Mouse (Mus musculus) neural tube, embryonic 13.5 days (tissue): ENCODE results near the gene Zbtb34. TPM values are rescaled to one million over a fixed set of nuclear protein-coding genes. Genes with fewer than 3 reads are reported as not detected.

Experiments
- ATAC-seq: fragments of 200-750 bp; cut with Nextera tagmentation; 2 replicates; pipeline ENCODE4 v1.8.0; 2017; ENCODE audit warnings: low read depth, mild to moderate bottlenecking, moderate TSS enrichment, moderate library complexity
- H3K27ac ChIP-seq: fragments of 300-500 bp; sonication (generic); replicated peaks from 2 replicates; pipeline ENCODE4 v1.5.1; 2015; ENCODE audit warnings: moderate library complexity, mild to moderate bottlenecking, inconsistent platforms
- H3K27me3 ChIP-seq: fragments of 300-500 bp; sonication (generic); 2 replicates; pipeline ENCODE4 v1.6.1; 2015; ENCODE audit warnings: mild to moderate bottlenecking, inconsistent platforms
- H3K36me3 ChIP-seq: fragments of 300-500 bp; sonication (generic); 2 replicates; pipeline ENCODE4 v1.6.1; 2015; ENCODE audit warnings: mild to moderate bottlenecking, inconsistent platforms
- H3K4me1 ChIP-seq: fragments of 300-500 bp; sonication (generic); replicated peaks from 2 replicates; pipeline ENCODE4 v1.6.1; 2015; ENCODE audit warnings: inconsistent platforms
- H3K4me2 ChIP-seq: fragments of 300-500 bp; sonication (generic); 2 replicates; pipeline ENCODE4 v1.6.1; 2015; ENCODE audit warnings: inconsistent platforms, mild to moderate bottlenecking, moderate library complexity
- H3K4me3 ChIP-seq: fragments of 300-500 bp; sonication (generic); 2 replicates; pipeline ENCODE4 v1.5.1; 2015; ENCODE audit warnings: mild to moderate bottlenecking, inconsistent platforms
- H3K9ac ChIP-seq: fragments of 300-500 bp; sonication (generic); 2 replicates; pipeline ENCODE4 v1.6.1; 2015; ENCODE audit warnings: moderate library complexity, mild to moderate bottlenecking, inconsistent platforms
- H3K9me3 ChIP-seq: fragments of 300-500 bp; sonication (generic); 2 replicates; pipeline ENCODE4 v1.6.1; 2016; ENCODE audit warnings: inconsistent platforms
- WGBS: fragments of 180-500 bp; shearing (Covaris S2); methylation state at CpG from one replicate; pipeline ENCODE4 v1.1.7; 2015; 5-methylcytosine and 5-hydroxymethylcytosine counted together
- polyA plus RNA-seq: library from polyadenylated mRNA; unstranded; fragments of >200 nt; fragmentation: Nextera tagmentation; extraction: Ambion mirVana; gene quantifications from 2 replicates; pipeline ENCODE4 v1.2.1, GENCODE M21; 2015

The Zbtb34 gene
- polyA plus RNA-seq, 1 experiment from 2014 or later: 7.3 TPM

DNA sequence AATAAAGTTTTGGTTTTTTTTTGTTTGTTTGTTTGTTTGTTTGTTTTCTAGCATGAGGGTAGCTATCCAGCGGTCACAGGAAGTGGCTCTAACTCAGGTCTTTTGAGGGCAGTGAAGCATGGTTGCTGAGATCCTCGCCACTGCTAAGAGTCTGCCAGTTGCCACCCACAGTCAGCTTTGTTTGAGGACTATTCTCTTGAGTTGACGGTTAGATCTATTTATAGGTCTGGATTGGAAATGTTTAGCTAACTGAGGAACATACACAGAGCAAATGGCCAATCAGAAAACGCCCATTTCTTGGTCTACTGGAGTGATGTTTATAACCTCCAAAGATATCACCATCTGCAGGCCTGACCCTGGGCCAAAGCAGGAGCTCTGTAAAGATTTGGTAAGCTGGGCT, 11.6 kb upstream of the Zbtb34 start:
- no peaks in the 10 kb centered on the region; the same call in 1 of the 2 replicates for H3K36me3 ChIP-seq
- no peak overlapping the region for H3K9ac ChIP-seq
- H3K4me2 ChIP-seq: no peak overlapping the region
- no peak overlapping the region for H3K27ac ChIP-seq
- 61% methylated on average over 4 of the region's 4 CpGs for WGBS
- peaks cover 3% of the 10 kb centered on the region; the same call in 1 of the 2 replicates for H3K27me3 ChIP-seq
- H3K4me3 ChIP-seq: no peak overlapping the region
- no peak for ATAC-seq
- peaks cover 43% of the 10 kb centered on the region for H3K4me1 ChIP-seq
- no peaks in the 10 kb centered on the region for H3K9me3 ChIP-seq

- H3K27me3 ChIP-seq: peaks cover 3% of the 10 kb centered on the region; the same call in 1 of the 2 replicates
- no peak for ATAC-seq
- H3K4me3 ChIP-seq: no peak overlapping the region
- 29% methylated on average over 4 of the region's 4 CpGs for WGBS
- H3K36me3 ChIP-seq: no peaks in the 10 kb centered on the region
- peaks cover 48% of the 10 kb centered on the region for H3K4me1 ChIP-seq
- no peaks in the 10 kb centered on the region for H3K9me3 ChIP-seq
- H3K9ac ChIP-seq: no peak overlapping the region
- no peak overlapping the region for H3K27ac ChIP-seq
- H3K4me2 ChIP-seq: no peak overlapping the region
Observed at GRCm38 (mm10) chr2:33440893-33441292, 9.8 kb upstream of the Zbtb34 start.

- Histone ChIP-seq H3K27ac (no peak overlapping the region), H3K4me2 (no peak overlapping the region), H3K4me1 (peaks cover 56% of the 10 kb centered on the region), H3K36me3 (no peaks in the 10 kb centered on the region), H3K9ac (no peak overlapping the region), H3K4me3 (no peak overlapping the region), H3K27me3 (peaks cover 3% of the 10 kb centered on the region; the same call in 1 of the 2 replicates), H3K9me3 (no peaks in the 10 kb centered on the region)
- 31% methylated on average over 9 of the region's 9 CpGs for WGBS
- no peak for ATAC-seq
Observed at GRCm38 (mm10) chr2:33439980-33440670, 9.0 kb upstream of the Zbtb34 start.

DNA sequence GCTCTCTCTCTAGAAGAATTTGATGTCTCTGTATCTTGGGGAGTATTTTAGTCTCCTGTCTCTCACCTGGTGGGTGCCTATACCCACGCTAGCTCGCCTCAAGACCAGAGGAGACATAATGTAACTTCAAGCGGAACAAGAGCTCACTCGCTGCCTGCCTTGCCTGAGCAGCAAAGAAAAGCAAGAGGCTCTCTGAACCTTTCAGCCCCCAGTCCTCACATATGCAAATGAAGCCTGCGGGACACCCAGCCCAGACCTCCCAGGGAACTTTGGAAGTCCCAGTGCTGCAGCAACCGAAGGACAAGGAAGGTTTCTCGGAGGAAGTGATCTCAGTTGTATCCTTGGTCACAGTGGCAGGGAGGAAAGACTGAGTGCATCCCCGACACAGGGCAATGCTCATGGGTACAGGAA, 8.4 kb upstream of the Zbtb34 start:
- Histone ChIP-seq H3K36me3 (no peaks in the 10 kb centered on the region), H3K27ac (no peak overlapping the region), H3K27me3 (peaks cover 3% of the 10 kb centered on the region; the same call in 1 of the 2 replicates), H3K4me2 (0 out of 2 replicates have a peak overlapping the region, but pooled peaks have one; percentile 9), H3K9me3 (no peaks in the 10 kb centered on the region), H3K4me1 (peaks cover 57% of the 10 kb centered on the region), H3K4me3 (no peak overlapping the region), H3K9ac (no peak overlapping the region)
- 9% methylated on average over 8 of the region's 8 CpGs for WGBS
- no peak for ATAC-seq

DNA sequence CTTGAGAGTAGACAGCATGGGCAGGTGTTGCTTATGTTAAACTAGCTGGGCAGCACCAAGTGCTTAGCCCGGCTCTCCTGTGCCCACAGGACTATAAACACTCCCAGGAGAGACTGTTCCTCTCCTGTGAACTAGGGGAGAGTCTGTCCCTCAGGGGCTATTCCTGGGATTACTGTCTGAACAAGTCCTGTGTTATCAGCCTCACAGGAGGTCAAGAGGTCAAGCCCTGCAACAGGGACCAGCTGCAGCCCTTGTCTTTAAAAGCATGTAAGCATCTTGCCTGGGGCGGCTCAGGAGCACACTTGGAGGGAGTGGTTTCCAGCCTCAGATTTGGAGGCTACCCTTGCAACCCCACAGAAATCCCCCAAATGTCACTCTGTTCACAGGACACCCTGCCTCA, 7.3 kb upstream of the Zbtb34 start:
- Histone ChIP-seq H3K4me3 (no peak overlapping the region), H3K9me3 (no peaks in the 10 kb centered on the region), H3K27ac (no peak overlapping the region), H3K4me1 (peaks cover 51% of the 10 kb centered on the region), H3K36me3 (no peaks in the 10 kb centered on the region), H3K4me2 (no peak overlapping the region), H3K27me3 (peaks cover 3% of the 10 kb centered on the region; the same call in 1 of the 2 replicates), H3K9ac (0 out of 2 replicates have a peak overlapping the region, but pooled peaks have one; percentile 22)
- WGBS: 7% methylated on average over 2 of the region's 2 CpGs
- no peak for ATAC-seq

- H3K4me2 ChIP-seq: no peak overlapping the region
- no peak overlapping the region for H3K4me3 ChIP-seq
- peaks cover 51% of the 10 kb centered on the region for H3K4me1 ChIP-seq
- ATAC-seq: no peak
- H3K36me3 ChIP-seq: no peaks in the 10 kb centered on the region
- no peaks in the 10 kb centered on the region for H3K9me3 ChIP-seq
- H3K9ac ChIP-seq: no peak overlapping the region
- H3K27ac ChIP-seq: no peak overlapping the region
- WGBS: 66% methylated on average over 11 of the region's 11 CpGs
- H3K27me3 ChIP-seq: peaks cover 3% of the 10 kb centered on the region; the same call in 1 of the 2 replicates
Observed at GRCm38 (mm10) chr2:33437184-33437583, 6.1 kb upstream of the Zbtb34 start.

DNA sequence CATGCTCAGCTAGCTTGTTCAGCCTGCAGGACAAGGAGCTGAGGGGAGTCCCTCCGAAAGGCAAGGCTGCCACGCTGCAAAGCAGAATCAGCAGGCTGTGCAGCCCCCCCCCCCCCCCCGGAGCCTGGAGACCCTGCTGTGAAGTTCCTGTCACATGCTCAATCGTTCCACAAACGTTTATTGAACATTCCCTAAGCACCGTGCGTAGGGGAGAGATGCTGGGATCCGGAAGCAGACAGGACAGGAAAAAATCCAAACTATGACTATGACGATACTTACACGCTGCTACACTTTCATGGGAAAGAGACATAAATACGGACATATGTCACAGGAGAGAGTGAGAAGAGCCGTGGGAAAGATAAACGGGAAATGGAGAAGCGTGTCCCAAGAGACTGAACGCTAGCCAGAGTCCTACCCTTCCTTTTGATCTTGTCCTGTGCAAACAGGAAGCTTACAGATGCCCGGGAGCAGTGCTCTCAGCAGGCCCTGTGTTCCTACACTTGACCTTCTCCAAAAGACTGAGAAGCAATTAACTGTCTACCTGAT, 5.0 kb upstream of the Zbtb34 start:
- H3K27me3 ChIP-seq: peaks cover 3% of the 10 kb centered on the region; the same call in 1 of the 2 replicates
- H3K9ac ChIP-seq: peak overlapping the region; percentile 60
- H3K4me2 ChIP-seq: peak overlapping the region; percentile 52
- WGBS: 5% methylated on average over 16 of the region's 16 CpGs
- peaks cover 52% of the 10 kb centered on the region for H3K4me1 ChIP-seq
- ATAC-seq: peak; percentile 38; the same call in 1 of the 2 replicates
- no peaks in the 10 kb centered on the region for H3K9me3 ChIP-seq
- no peaks in the 10 kb centered on the region for H3K36me3 ChIP-seq
- H3K27ac ChIP-seq: peak overlapping the region; percentile 68
- H3K4me3 ChIP-seq: peak overlapping the region; percentile 25

DNA sequence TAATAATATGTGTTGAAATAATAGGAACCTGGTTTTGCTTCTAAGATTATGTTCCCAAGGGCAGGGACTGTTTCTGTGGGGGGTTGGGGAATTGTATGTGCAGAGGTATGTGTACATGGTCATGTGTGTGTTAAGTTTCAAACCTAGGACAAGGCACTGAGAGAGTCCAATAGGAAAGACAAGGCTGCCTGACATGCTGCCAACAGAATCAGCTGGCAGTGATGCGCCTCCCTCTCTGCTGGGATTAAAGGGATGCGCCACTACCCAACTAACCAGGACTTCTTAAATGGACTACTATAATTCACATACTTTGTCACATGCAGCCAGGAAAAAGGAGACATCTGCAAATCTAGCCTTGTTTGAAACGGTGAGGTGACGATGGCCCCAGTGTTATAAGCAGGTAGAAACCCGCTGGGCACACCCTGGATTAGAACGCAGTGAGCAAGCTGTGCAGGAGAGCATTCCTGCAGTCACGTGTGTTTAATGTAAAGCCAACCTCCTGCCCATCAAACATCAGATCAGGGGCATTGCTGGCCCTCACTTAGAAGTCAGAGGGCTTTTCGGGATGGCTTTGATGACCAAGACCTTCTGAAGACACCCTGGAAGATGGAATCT, 4.0 kb upstream of the Zbtb34 start:
- Histone ChIP-seq H3K9ac (0 out of 2 replicates have a peak overlapping the region, but pooled peaks have one; percentile 60), H3K4me2 (peak overlapping the region; percentile 52), H3K27ac (no peak overlapping the region)

GRCm38 (mm10) chr2:33432877-33433276, 1.8 kb upstream of the Zbtb34 start:
- Histone ChIP-seq H3K4me1 (peaks cover 51% of the 10 kb centered on the region), H3K4me3 (no peak overlapping the region), H3K36me3 (no peaks in the 10 kb centered on the region), H3K9ac (no peak overlapping the region), H3K9me3 (no peaks in the 10 kb centered on the region), H3K4me2 (no peak overlapping the region), H3K27ac (no peak overlapping the region), H3K27me3 (no peaks in the 10 kb centered on the region)
- no peak for ATAC-seq
- WGBS: 60% methylated on average over 5 of the region's 5 CpGs

More for the DNA sequence above, 4.0 kb upstream of the Zbtb34 start:
- Histone ChIP-seq H3K27me3 (peaks cover 3% of the 10 kb centered on the region; the same call in 1 of the 2 replicates), H3K9me3 (no peaks in the 10 kb centered on the region), H3K4me3 (no peak overlapping the region), H3K4me1 (peaks cover 48% of the 10 kb centered on the region), H3K36me3 (no peaks in the 10 kb centered on the region)
- no peak for ATAC-seq
- 45% methylated on average over 8 of the region's 8 CpGs for WGBS

- 0 out of 2 replicates have a peak, but pooled peaks have one; percentile 6 for ATAC-seq
- Histone ChIP-seq H3K9me3 (no peaks in the 10 kb centered on the region), H3K36me3 (peaks cover 16% of the 10 kb centered on the region), H3K27me3 (no peaks in the 10 kb centered on the region), H3K4me2 (peak overlapping the region; percentile 81), H3K4me3 (peak overlapping the region; percentile 96), H3K27ac (peak overlapping the region; percentile 68; the same call in 1 of the 2 replicates), H3K4me1 (peaks cover 43% of the 10 kb centered on the region), H3K9ac (peak overlapping the region; percentile 94)
- 11% methylated on average over 13 of the region's 13 CpGs for WGBS
Observed at GRCm38 (mm10) chr2:33430081-33430770, 898 bp downstream of the Zbtb34 start.

DNA sequence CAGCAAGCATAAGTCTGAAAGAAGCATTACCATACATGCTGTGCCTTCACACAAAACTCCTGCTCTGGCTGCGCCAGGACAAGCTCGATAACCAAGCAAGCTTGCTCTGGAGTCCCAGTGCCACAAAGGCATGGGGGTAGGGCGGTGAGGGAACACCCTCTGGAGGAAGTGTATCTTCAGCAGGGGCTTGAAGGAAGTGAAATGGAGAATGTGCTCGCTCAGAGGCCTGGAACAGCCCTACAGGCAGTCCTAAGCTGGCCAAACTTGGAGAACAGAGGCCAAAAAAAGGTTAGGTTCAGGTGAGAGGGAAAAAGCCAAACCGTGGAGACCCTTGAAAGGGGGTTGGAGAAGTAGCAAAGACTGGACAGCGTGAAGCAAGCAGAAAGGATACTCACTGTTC, 1.8 kb downstream of the Zbtb34 start:
- peak overlapping the region; percentile 81 for H3K4me2 ChIP-seq
- ATAC-seq: no peak
- no peak overlapping the region; the same call in 1 of the 2 replicates for H3K27ac ChIP-seq
- H3K9me3 ChIP-seq: no peaks in the 10 kb centered on the region
- peak overlapping the region; percentile 94 for H3K9ac ChIP-seq
- peak overlapping the region; percentile 96 for H3K4me3 ChIP-seq
- H3K36me3 ChIP-seq: peaks cover 16% of the 10 kb centered on the region
- peaks cover 36% of the 10 kb centered on the region for H3K4me1 ChIP-seq
- WGBS: 47% methylated on average over 6 of the region's 6 CpGs
- no peaks in the 10 kb centered on the region for H3K27me3 ChIP-seq
